Mouse (Mus musculus): Measurements from ENCODE around the gene Med17. TPM values are rescaled to one million over a fixed set of nuclear protein-coding genes. Genes with fewer than 3 reads are reported as not detected.
A peak's percentile ranks its signal among the peaks of the same experiment; 100 is the strongest.

The Med17 gene
- total RNA-seq, 1 experiment = 51.5 TPM

- in situ Hi-C loops (cut with MboI; ENCODE audit: low sequenced_read_pairs in 2 of 2, unreplicated experiment in 2 of 2) = no loop called here
- Histone ChIP-seq H3K9me3 (ENCODE audit: control insufficient read depth, insufficient read depth, low read depth, low read length) (no peaks in the 10 kb centered on the region), H3K27ac (ENCODE audit: insufficient read depth, low read depth, low read length, poor library complexity, severe bottlenecking) (no peak overlapping the region), H3K9ac (ENCODE audit: insufficient read depth, low read depth, low read length, poor library complexity, severe bottlenecking) (peak overlapping the region; percentile 48; the same call in 1 of the 2 replicates), H3K36me3 (ENCODE audit: control insufficient read depth, insufficient read depth, low read length, poor library complexity, severe bottlenecking) (peaks cover 58% of the 10 kb centered on the region), H3K4me1 (ENCODE audit: control insufficient read depth in 2 of 2, insufficient read depth in 2 of 2, low read length in 2 of 2, poor library complexity in 1 of 2) (no peaks in the 10 kb centered on the region; a peak in 1 of 4 replicates), H3K4me3 (ENCODE audit: insufficient read depth in 1 of 2, low read depth in 1 of 2, low read length in 2 of 2, poor library complexity in 1 of 2, severe bottlenecking in 1 of 2) (peak overlapping the region; percentile 58 to 76)
- no peak for DNase-seq (ENCODE audit: low read depth, low spot score)
- TF ChIP-seq CHD2 (IDR thresholded peaks at IDR 0.05; ENCODE audit: low read depth, low read length) (no peak), ZNF384 (IDR thresholded peaks at IDR 0.05; ENCODE audit: low read depth, low read length) (no peak), ZC3H11A (IDR thresholded peaks at IDR 0.05; ENCODE audit: borderline replicate concordance, low read depth, low read length) (no peak), MAFK (IDR thresholded peaks at IDR 0.05; ENCODE audit: insufficient read depth, low read depth, low read length) (no peak), HCFC1 (IDR thresholded peaks at IDR 0.05; ENCODE audit: borderline replicate concordance, insufficient read depth, low read length) (no peak)
Observed at GRCm38 (mm10) chr9:15308254-15308653, 28.5 kb upstream of the Med17 start.

GRCm38 (mm10) chr9:15307257-15307656, 27.5 kb upstream of the Med17 start:
- H3K4me1 ChIP-seq (ENCODE audit: control insufficient read depth in 2 of 2, insufficient read depth in 2 of 2, low read length in 2 of 2, poor library complexity in 1 of 2) = no peaks in the 10 kb centered on the region; a peak in 1 of 4 replicates
- H3K9me3 ChIP-seq (ENCODE audit: control insufficient read depth, insufficient read depth, low read depth, low read length) = no peaks in the 10 kb centered on the region
- peak overlapping the region; percentile 96; the same call in 1 of the 2 replicates for H3K27ac ChIP-seq (ENCODE audit: insufficient read depth, low read depth, low read length, poor library complexity, severe bottlenecking)
- H3K36me3 ChIP-seq (ENCODE audit: control insufficient read depth, insufficient read depth, low read length, poor library complexity, severe bottlenecking) = peaks cover 52% of the 10 kb centered on the region
- in situ Hi-C loops (cut with MboI; ENCODE audit: low sequenced_read_pairs in 2 of 2, unreplicated experiment in 2 of 2) = no loop called here
- TF ChIP-seq HCFC1 (IDR thresholded peaks at IDR 0.05; ENCODE audit: borderline replicate concordance, insufficient read depth, low read length) (no peak), ZNF384 (IDR thresholded peaks at IDR 0.05; ENCODE audit: low read depth, low read length) (no peak), CHD2 (IDR thresholded peaks at IDR 0.05; ENCODE audit: low read depth, low read length) (no peak), MAFK (IDR thresholded peaks at IDR 0.05; ENCODE audit: insufficient read depth, low read depth, low read length) (no peak), ZC3H11A (IDR thresholded peaks at IDR 0.05; ENCODE audit: borderline replicate concordance, low read depth, low read length) (no peak)
- peak overlapping the region; percentile 100 for H3K9ac ChIP-seq (ENCODE audit: insufficient read depth, low read depth, low read length, poor library complexity, severe bottlenecking)
- H3K4me3 ChIP-seq (ENCODE audit: insufficient read depth in 1 of 2, low read depth in 1 of 2, low read length in 2 of 2, poor library complexity in 1 of 2, severe bottlenecking in 1 of 2) = peak overlapping the region; percentile 76 to 98
- DNase-seq (ENCODE audit: low read depth, low spot score) = no peak

- H3K4me1 ChIP-seq (ENCODE audit: control insufficient read depth in 2 of 2, insufficient read depth in 2 of 2, low read length in 2 of 2, poor library complexity in 1 of 2) = no peaks in the 10 kb centered on the region; a peak in 1 of 4 replicates
- peak within 1 kb of the TSS; percentile 100 for H3K9ac ChIP-seq (ENCODE audit: insufficient read depth, low read depth, low read length, poor library complexity, severe bottlenecking)
- in situ Hi-C loops (cut with MboI; ENCODE audit: low sequenced_read_pairs in 2 of 2, unreplicated experiment in 2 of 2) = no loop called here
- no peak for DNase-seq (ENCODE audit: low read depth, low spot score)
- peaks cover 45% of the 10 kb centered on the region for H3K36me3 ChIP-seq (ENCODE audit: control insufficient read depth, insufficient read depth, low read length, poor library complexity, severe bottlenecking)
- TF ChIP-seq ZC3H11A (IDR thresholded peaks at IDR 0.05; ENCODE audit: borderline replicate concordance, low read depth, low read length) (no peak), CHD2 (IDR thresholded peaks at IDR 0.05; ENCODE audit: low read depth, low read length) (no peak), HCFC1 (IDR thresholded peaks at IDR 0.05; ENCODE audit: borderline replicate concordance, insufficient read depth, low read length) (no peak), MAFK (IDR thresholded peaks at IDR 0.05; ENCODE audit: insufficient read depth, low read depth, low read length) (no peak), ZNF384 (IDR thresholded peaks at IDR 0.05; ENCODE audit: low read depth, low read length) (no peak)
- no peaks in the 10 kb centered on the region for H3K9me3 ChIP-seq (ENCODE audit: control insufficient read depth, insufficient read depth, low read depth, low read length)
- H3K4me3 ChIP-seq (ENCODE audit: insufficient read depth in 1 of 2, low read depth in 1 of 2, low read length in 2 of 2, poor library complexity in 1 of 2, severe bottlenecking in 1 of 2) = peak within 1 kb of the TSS; percentile 76 to 98
- peak within 1 kb of the TSS; percentile 96 for H3K27ac ChIP-seq (ENCODE audit: insufficient read depth, low read depth, low read length, poor library complexity, severe bottlenecking)
Observed at GRCm38 (mm10) chr9:15306398-15307119, 26.8 kb upstream of the Med17 start, which contains the start of gene 4931406C07Rik. Gene 4931406C07Rik (minus strand): TSS chr9:15306448.

GRCm38 (mm10) chr9:15305503-15306397, 26.0 kb upstream of the Med17 start, which contains the start of gene Taf1d:
Gene Taf1d (plus strand): TSS chr9:15306214.
- peak within 1 kb of the TSS; percentile 100 for H3K9ac ChIP-seq (ENCODE audit: insufficient read depth, low read depth, low read length, poor library complexity, severe bottlenecking)
- H3K4me1 ChIP-seq (ENCODE audit: control insufficient read depth in 2 of 2, insufficient read depth in 2 of 2, low read length in 2 of 2, poor library complexity in 1 of 2) = no peaks in the 10 kb centered on the region; a peak in 1 of 4 replicates
- DNase-seq (ENCODE audit: low read depth, low spot score) = peak; percentile 82
- TF ChIP-seq HCFC1 (IDR thresholded peaks at IDR 0.05; ENCODE audit: borderline replicate concordance, insufficient read depth, low read length) (no peak), ZC3H11A (IDR thresholded peaks at IDR 0.05; ENCODE audit: borderline replicate concordance, low read depth, low read length) (no peak), CHD2 (IDR thresholded peaks at IDR 0.05; ENCODE audit: low read depth, low read length) (peak; percentile 95), ZNF384 (IDR thresholded peaks at IDR 0.05; ENCODE audit: low read depth, low read length) (peak; percentile 76; the same call in 1 of the 2 replicates), MAFK (IDR thresholded peaks at IDR 0.05; ENCODE audit: insufficient read depth, low read depth, low read length) (no peak)
- H3K4me3 ChIP-seq (ENCODE audit: insufficient read depth in 1 of 2, low read depth in 1 of 2, low read length in 2 of 2, poor library complexity in 1 of 2, severe bottlenecking in 1 of 2) = peak within 1 kb of the TSS; percentile 76 to 98
- peaks cover 39% of the 10 kb centered on the region for H3K36me3 ChIP-seq (ENCODE audit: control insufficient read depth, insufficient read depth, low read length, poor library complexity, severe bottlenecking)
- peak within 1 kb of the TSS; percentile 96 for H3K27ac ChIP-seq (ENCODE audit: insufficient read depth, low read depth, low read length, poor library complexity, severe bottlenecking)
- no peaks in the 10 kb centered on the region for H3K9me3 ChIP-seq (ENCODE audit: control insufficient read depth, insufficient read depth, low read depth, low read length)
- in situ Hi-C loops (cut with MboI; ENCODE audit: low sequenced_read_pairs in 2 of 2, unreplicated experiment in 2 of 2) = no loop called here

Measured in ES-E14 (cell line).